Mouse (Mus musculus): ENCODE data around the gene Lrsam1.

Gene Lrsam1

GRCm38 (mm10) chr2:32966689-32967631 is 5.5 kb upstream of the Lrsam1 start:
- peak; percentile 73 for DNase-seq (ENCODE audit: low read depth)

GRCm38 (mm10) chr2:32966184-32966688 is 4.8 kb upstream of the Lrsam1 start:
- DNase-seq (ENCODE audit: low read depth), result no peak

DNA sequence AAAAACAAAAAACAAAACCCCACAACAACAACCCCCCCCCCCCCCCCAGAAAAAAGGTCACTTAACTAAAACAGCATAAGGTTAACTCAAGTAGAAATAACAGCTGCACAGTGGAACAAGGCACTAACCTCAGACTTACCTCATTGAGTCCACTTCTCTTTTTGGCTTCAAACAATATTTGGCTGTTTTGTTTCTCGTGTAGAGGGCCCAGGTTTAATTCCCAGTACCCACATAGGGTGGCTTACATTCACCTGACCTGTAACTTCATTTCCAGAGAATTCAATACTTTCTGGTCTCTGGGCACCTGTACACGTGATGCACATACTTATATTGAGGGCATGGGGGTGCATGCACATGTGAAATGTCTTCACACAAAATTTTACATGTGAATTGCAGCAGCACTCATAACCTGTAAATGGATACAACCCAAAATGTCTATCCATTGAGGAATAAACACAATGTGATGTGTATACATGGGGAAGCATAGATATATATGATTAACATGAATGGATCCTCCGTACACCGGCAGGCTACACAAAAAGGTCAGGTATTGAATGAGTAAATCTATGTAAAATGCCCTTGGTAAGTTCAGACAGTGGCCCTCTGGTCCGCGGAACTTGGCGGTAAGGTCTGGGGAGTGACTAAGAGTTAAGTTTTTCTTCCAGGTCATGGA is 4.2 kb upstream of the Lrsam1 start:
- DNase-seq (ENCODE audit: low read depth), result no peak

- DNase-seq (ENCODE audit: low read depth), result no peak
Observed at GRCm38 (mm10) chr2:32964659-32965457, 3.4 kb upstream of the Lrsam1 start.

DNA sequence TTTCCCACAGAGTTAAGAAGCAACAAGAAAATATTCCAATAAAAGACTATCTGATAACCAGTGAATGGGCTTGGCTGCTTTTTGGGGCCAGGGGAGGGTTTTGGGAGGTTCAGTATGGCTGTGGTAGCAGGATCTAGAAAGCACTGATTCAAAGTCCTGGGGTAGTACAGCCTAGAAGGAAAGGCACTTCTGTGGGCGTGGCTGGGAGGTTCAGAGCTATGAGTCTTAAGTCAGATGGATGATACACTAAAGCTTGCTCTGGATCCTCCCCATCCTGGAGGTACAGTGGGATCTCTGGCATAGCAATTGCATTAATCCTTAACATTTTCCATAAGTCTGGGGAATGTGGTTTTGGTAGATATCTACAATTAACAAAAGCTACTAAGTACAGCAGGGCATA is 2.6 kb upstream of the Lrsam1 start:
- DNase-seq (ENCODE audit: low read depth), result no peak

DNA sequence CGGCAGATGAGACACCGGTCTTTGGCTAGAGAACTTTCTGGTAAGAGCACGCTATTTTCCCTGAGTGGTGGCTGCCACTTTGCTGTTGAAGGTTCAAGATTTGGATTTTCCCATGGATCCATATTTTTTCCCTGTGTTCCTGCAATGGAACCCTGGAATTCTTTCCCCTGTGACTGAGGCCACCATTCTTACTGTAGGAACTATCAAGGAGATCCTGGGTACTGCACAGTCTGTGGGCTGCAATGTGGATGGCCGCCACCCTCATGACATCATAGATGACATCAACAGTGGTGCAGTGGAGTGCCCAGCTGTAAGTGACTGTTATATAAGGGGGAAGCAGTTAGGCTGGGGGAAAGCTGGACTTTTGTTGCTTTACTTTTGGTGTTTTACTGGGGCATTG is 2.1 kb upstream of the Lrsam1 start:
- DNase-seq (ENCODE audit: low read depth), result no peak

DNA sequence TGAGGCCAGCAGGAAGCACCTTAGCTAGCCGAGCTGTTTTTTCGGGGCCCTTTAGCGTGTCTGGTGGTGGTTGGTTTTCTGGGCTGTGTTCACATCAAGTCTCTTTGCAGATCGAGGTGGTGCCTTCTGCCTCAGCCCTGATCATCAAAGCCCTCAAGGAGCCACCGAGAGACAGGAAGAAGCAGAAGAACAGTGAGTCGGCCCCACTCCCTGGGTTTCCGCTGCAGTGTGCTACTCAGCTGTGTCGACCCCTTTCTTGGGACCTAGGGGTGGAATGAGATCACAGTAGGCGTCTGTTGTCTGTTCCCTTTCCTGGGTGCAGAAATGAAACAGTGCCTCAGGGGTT is 1.4 kb upstream of the Lrsam1 start:
- no peak for DNase-seq (ENCODE audit: low read depth)

GRCm38 (mm10) chr2:32962062-32962874 is 854 bp upstream of the Lrsam1 start:
- DNase-seq (ENCODE audit: low read depth), result no peak

GRCm38 (mm10) chr2:32960273-32960672 is 1.1 kb downstream of the Lrsam1 start:
- DNase-seq (ENCODE audit: low read depth), result no peak

GRCm38 (mm10) chr2:32957344-32957743 is 4.1 kb downstream of the Lrsam1 start:
- DNase-seq (ENCODE audit: low read depth), result no peak

- no peak for DNase-seq (ENCODE audit: low read depth)
Observed at GRCm38 (mm10) chr2:32954581-32954980, 6.8 kb downstream of the Lrsam1 start.

- no peak for DNase-seq (ENCODE audit: low read depth)
Observed at GRCm38 (mm10) chr2:32947454-32947853, 14.0 kb downstream of the Lrsam1 start.

GRCm38 (mm10) chr2:32940483-32940882 is 20.9 kb downstream of the Lrsam1 start:
- no peak for DNase-seq (ENCODE audit: low read depth)

DNA sequence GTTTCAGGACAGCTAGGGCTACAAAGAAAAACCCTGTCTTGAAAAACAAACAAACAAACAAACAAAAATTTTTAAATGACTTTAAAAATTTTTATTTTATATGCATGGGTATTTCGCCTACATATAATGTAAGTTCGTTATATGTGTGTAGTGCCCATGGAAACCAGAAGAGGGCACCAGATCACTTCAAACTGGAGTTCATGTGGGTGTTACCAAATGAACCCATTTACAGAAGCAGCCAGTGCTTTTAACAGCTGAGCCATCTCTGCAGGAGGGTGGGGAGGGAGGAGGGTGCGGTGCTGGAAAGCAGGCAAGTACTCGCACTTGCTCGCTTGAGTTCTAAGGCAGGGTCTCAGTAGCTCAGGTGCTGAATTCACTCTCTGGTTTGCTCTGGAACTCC is 22.0 kb downstream of the Lrsam1 start:
- DNase-seq (ENCODE audit: low read depth), result peak; percentile 62

- no peak for DNase-seq (ENCODE audit: low read depth)
Observed at GRCm38 (mm10) chr2:32938741-32939140, 22.7 kb downstream of the Lrsam1 start.

DNA sequence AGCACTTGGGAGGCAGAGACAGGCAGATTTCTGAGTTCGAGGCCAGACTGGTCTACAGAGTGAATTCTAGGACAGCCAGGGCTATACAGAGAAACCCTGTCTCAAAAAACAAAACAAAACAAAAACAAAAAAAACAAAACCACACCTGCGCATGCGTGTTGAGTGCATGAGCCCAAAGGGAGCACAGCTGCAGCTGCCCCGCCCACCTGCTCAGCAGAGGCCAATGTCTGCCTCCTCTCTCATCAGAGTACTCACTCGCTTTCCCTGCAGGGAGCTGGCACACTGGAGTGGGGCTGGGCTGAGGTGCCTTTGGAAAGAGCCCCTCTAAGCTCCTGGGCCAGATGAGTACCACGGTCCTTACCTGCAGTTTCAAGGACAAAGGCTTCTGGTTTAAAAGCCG is 29.7 kb downstream of the Lrsam1 start:
- no peak for DNase-seq (ENCODE audit: low read depth)

DNA sequence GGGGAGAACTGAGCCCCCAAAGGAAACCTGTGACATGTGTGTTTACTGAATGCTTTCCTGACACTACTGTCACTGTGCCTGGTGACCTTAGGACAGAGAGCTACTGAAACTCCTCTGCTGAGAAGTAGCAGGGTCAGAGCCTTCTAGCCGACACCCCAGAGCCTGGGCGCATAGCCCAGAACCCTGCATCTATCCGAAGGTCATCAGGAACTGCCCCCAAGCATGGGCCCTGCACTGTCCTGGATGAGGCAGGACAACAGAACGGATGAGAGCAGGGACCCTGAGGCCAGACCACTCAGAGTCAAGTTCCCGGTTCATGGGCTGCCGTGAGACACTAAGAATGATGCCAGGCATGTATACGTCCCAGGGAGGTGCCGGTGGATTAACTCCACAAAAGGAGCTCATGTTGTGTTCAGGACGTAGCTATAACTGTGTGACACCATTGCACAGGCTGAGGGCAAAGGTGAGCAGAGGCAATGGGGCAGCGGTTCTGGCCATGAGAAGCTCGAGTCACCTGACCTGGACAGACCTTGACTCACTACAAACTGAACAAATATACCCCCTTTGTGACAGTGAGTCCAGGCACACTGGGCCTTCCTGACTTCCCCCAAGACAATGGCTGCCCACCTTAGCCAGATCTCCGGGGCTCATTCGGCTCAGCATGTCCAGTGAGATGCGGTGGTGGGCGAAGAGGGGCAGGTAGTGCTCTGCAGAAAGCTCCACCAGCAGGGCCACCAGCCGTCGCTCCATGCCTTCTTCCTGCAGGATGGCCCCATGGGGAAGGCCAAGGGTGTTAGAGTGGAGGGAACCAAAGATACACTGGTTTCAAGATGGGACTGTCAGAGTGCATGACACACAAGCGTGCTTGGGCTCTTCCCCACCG is 32.2 kb downstream of the Lrsam1 start:
- DNase-seq (ENCODE audit: low read depth), result no peak

GRCm38 (mm10) chr2:32928235-32928946 is 33.0 kb downstream of the Lrsam1 start:
- peak; percentile 50 for DNase-seq (ENCODE audit: low read depth)

DNA sequence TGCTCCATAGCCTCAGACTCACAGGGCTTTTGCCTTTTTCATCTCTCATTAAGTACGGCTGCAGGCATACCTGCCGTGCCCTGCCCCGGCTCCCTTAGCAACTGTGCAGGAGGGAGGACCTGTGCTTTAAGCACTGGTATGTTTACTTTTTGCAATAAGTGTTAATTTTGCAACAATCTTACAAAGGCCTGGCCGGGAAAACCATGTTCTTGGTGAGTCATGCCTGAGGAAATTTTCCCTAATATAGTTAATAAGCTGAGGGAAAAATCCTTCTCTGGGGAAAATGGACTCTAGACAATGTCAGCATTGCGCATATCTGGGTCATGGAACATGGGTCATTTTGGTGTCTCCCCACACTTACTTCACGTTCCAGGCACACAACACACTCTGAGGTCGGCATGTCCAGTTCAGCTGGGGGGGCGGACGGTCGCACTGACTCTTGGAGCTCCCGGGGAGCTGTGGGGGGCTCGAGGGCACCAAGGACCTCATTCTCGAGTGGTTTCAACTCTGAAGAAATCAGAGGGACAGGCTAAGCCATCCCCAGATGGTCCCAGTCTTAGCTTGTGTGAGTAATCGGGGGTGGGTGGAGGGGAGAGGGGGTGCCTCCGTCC is 33.7 kb downstream of the Lrsam1 start:
- DNase-seq (ENCODE audit: low read depth), result no peak

Data from c-Kit-positive CD71-negative TER-119-negative erythroid progenitor cells, embryonic 14.5 days (primary cell).